Mouse (Mus musculus) neural tube, embryonic 15.5 days (tissue): ENCODE measurements around the gene Diras1. TPM values are rescaled to one million over a fixed set of nuclear protein-coding genes. Genes with fewer than 3 reads are reported as not detected.
A peak's percentile ranks its signal among the peaks of the same experiment; 100 is the strongest.

Experiments
- ATAC-seq: fragments of 200-750 bp; cut with Nextera tagmentation; 2 replicates; pipeline ENCODE4 v1.8.0; 2017; ENCODE audit warnings: mild to moderate bottlenecking, moderate TSS enrichment, moderate library complexity; ENCODE audit not compliant: low FRiP score
- H3K27ac ChIP-seq: fragments of 300-500 bp; sonication (generic); replicated peaks from 2 replicates; pipeline ENCODE4 v1.5.1; 2015; ENCODE audit warnings: mild to moderate bottlenecking, inconsistent platforms
- H3K27me3 ChIP-seq: fragments of 300-500 bp; sonication (generic); replicated peaks from 2 replicates; pipeline ENCODE4 v1.6.1; 2015; ENCODE audit warnings: inconsistent platforms
- H3K36me3 ChIP-seq: fragments of 300-500 bp; sonication (generic); 2 replicates; pipeline ENCODE4 v1.6.1; 2015; ENCODE audit warnings: inconsistent platforms
- H3K4me1 ChIP-seq: fragments of 300-500 bp; sonication (generic); 2 replicates; pipeline ENCODE4 v1.6.1; 2015; ENCODE audit warnings: inconsistent platforms
- H3K4me2 ChIP-seq: fragments of 300-500 bp; sonication (generic); 2 replicates; pipeline ENCODE4 v1.6.1; 2015; ENCODE audit warnings: inconsistent platforms, mild to moderate bottlenecking, moderate library complexity
- H3K4me3 ChIP-seq: fragments of 300-500 bp; sonication (generic); replicated peaks from 2 replicates; pipeline ENCODE4 v1.5.1; 2015; ENCODE audit warnings: mild to moderate bottlenecking, inconsistent platforms
- H3K9ac ChIP-seq: fragments of 300-500 bp; sonication (generic); replicated peaks from 2 replicates; pipeline ENCODE4 v1.6.1; 2015; ENCODE audit warnings: mild to moderate bottlenecking, inconsistent platforms
- H3K9me3 ChIP-seq: fragments of 300-500 bp; sonication (generic); replicated peaks from 2 replicates; pipeline ENCODE4 v1.6.1; 2016; ENCODE audit warnings: inconsistent platforms
- WGBS: fragments of 180-500 bp; shearing (Covaris S2); methylation state at CpG from one replicate; pipeline ENCODE4 v1.1.7; 2015; ENCODE audit warnings: mixed read lengths; 5-methylcytosine and 5-hydroxymethylcytosine counted together
- polyA plus RNA-seq: library from polyadenylated mRNA; unstranded; fragments of >200 nt; fragmentation: Nextera tagmentation; extraction: Ambion mirVana; gene quantifications from 2 replicates; pipeline ENCODE4 v1.2.1, GENCODE M21; 2015

The Diras1 gene
- polyA plus RNA-seq, 1 experiment from 2014 or later, result 69.4 TPM

GRCm38 (mm10) chr10:81026857-81027256 lies 1.4 kb upstream of the Diras1 start:
- peaks cover 37% of the 10 kb centered on the region for H3K4me1 ChIP-seq
- no peak overlapping the region for H3K27ac ChIP-seq
- no peak overlapping the region for H3K4me3 ChIP-seq
- peaks cover 22% of the 10 kb centered on the region for H3K36me3 ChIP-seq
- ATAC-seq, result no peak
- H3K27me3 ChIP-seq, result peaks cover 19% of the 10 kb centered on the region; the same call in 1 of the 2 replicates
- H3K9ac ChIP-seq, result no peak overlapping the region
- no peaks in the 10 kb centered on the region for H3K9me3 ChIP-seq
- no peak overlapping the region for H3K4me2 ChIP-seq
- 95% methylated on average over 5 of the region's 5 CpGs for WGBS

DNA sequence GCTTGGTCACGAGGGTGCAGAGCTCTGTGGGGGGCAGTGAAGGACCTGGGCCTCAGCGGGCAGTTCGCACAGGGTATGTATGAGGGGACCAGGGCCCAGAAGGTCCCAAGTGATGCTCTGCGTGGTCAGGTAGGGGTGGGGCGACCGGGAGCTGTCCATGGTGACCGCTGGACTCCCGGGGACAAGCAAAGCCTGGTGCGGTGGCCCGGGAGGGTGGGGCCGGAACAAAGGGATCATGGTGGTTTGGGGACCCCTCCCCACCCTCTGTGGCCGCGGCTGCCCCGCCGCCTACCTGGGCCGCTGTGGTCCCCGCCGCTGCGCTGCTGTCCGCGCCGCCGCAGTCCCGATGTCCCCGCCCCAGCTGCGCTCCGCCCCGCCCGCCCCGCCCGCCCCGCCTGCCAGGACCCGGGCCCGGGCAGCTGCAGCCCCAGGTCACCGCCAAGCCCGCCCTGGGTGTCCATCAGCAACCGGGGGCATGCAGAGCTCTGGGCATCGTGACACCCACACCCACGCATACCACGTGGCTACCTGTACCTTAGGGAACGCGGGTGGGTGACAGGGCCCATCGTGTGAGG lies 328 bp downstream of the Diras1 start:
- peaks cover 6% of the 10 kb centered on the region; the same call in 1 of the 2 replicates for H3K36me3 ChIP-seq
- peak; percentile 67 for ATAC-seq
- peaks cover 22% of the 10 kb centered on the region; the same call in 1 of the 2 replicates for H3K27me3 ChIP-seq
- 2% methylated on average over 20 of the region's 43 CpGs for WGBS
- no peak overlapping the region; the same call in 1 of the 2 replicates for H3K27ac ChIP-seq
- H3K4me3 ChIP-seq, result peak overlapping the region; percentile 57
- H3K9ac ChIP-seq, result peak overlapping the region; percentile 71
- no peaks in the 10 kb centered on the region for H3K9me3 ChIP-seq
- peaks cover 40% of the 10 kb centered on the region for H3K4me1 ChIP-seq
- peak overlapping the region; percentile 73 for H3K4me2 ChIP-seq

DNA sequence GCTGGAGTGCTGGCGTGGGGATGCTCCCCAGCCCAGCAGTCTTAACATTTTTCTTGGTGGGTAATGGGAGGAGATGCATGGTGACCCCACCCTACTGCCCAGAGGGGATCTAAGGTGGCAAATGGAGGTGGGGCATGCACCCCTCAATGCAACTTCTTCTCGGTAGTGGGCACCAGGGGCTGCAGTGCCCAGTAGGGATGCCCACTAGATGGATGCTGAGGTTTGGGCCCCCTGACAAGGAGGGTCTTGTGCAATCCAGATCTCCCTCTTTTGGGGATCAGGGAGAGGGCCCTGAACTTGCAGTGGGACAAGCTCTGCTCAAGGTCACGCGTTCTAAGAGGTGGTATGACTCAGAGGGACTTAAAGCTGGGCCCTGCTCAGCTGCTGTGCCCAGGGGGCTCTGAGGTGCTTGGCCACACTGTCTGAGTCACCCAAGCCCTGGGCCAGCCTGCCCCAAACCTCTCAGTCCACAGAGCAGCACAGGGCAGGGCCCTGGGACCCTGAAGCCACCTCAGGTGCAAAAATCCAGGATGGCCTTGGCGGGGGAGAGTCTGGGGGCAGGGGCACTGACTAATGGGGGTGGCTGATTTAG lies 1.0 kb downstream of the Diras1 start:
- Histone ChIP-seq H3K4me3 (peak overlapping the region; percentile 57), H3K36me3 (no peaks in the 10 kb centered on the region), H3K27ac (no peak overlapping the region), H3K9ac (peak overlapping the region; percentile 71), H3K27me3 (peaks cover 22% of the 10 kb centered on the region; the same call in 1 of the 2 replicates), H3K9me3 (no peaks in the 10 kb centered on the region), H3K4me1 (peaks cover 39% of the 10 kb centered on the region), H3K4me2 (peak overlapping the region; percentile 73)
- 80% methylated on average over 5 of the region's 5 CpGs for WGBS
- ATAC-seq, result peak; percentile 19; the same call in 1 of the 2 replicates

DNA sequence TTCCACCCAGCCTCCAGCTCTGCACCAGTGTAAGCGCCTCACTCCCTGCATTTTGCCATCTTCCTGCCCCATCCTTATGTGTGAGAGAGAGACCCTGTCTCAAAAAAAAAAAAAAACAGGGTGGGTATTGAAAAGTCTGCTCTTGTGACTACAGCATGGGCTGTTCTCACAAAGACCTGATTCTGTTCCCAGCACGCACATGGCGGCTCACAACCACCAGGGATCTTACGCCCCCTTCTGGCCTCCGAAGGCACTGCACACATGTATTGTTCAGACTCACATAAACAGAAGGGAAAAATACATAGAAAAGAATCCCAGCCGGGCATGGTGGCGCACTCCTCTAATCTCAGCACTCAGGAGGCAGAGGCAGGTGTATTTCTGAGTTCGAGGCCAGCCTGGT lies 2.7 kb downstream of the Diras1 start:
- H3K9ac ChIP-seq, result no peak overlapping the region
- WGBS, result 67% methylated on average over 8 of the region's 8 CpGs
- no peaks in the 10 kb centered on the region for H3K9me3 ChIP-seq
- peaks cover 22% of the 10 kb centered on the region; the same call in 1 of the 2 replicates for H3K27me3 ChIP-seq
- H3K4me3 ChIP-seq, result no peak overlapping the region
- no peak for ATAC-seq
- H3K36me3 ChIP-seq, result no peaks in the 10 kb centered on the region
- no peak overlapping the region for H3K27ac ChIP-seq
- H3K4me1 ChIP-seq, result peaks cover 35% of the 10 kb centered on the region
- H3K4me2 ChIP-seq, result peak overlapping the region; percentile 36; the same call in 1 of the 2 replicates

- H3K9ac ChIP-seq, result no peak overlapping the region
- H3K4me2 ChIP-seq, result peak overlapping the region; percentile 36
- WGBS, result 9% methylated on average over 23 of the region's 26 CpGs
- peaks cover 35% of the 10 kb centered on the region for H3K4me1 ChIP-seq
- ATAC-seq, result no peak
- H3K9me3 ChIP-seq, result no peaks in the 10 kb centered on the region
- peaks cover 22% of the 10 kb centered on the region; the same call in 1 of the 2 replicates for H3K27me3 ChIP-seq
- H3K36me3 ChIP-seq, result no peaks in the 10 kb centered on the region
- 0 out of 2 replicates have a peak overlapping the region, but pooled peaks have one; percentile 2 for H3K4me3 ChIP-seq
- no peak overlapping the region for H3K27ac ChIP-seq
Observed at GRCm38 (mm10) chr10:81021547-81022110, 3.8 kb downstream of the Diras1 start.

- Histone ChIP-seq H3K9me3 (no peaks in the 10 kb centered on the region), H3K4me2 (no peak overlapping the region), H3K9ac (no peak overlapping the region), H3K4me1 (peaks cover 34% of the 10 kb centered on the region), H3K4me3 (no peak overlapping the region), H3K36me3 (no peaks in the 10 kb centered on the region), H3K27me3 (peaks cover 22% of the 10 kb centered on the region; the same call in 1 of the 2 replicates), H3K27ac (no peak overlapping the region)
- WGBS, result 61% methylated on average over 2 of the region's 2 CpGs
- no peak for ATAC-seq
Observed at GRCm38 (mm10) chr10:81020207-81020606, 5.3 kb downstream of the Diras1 start.

DNA sequence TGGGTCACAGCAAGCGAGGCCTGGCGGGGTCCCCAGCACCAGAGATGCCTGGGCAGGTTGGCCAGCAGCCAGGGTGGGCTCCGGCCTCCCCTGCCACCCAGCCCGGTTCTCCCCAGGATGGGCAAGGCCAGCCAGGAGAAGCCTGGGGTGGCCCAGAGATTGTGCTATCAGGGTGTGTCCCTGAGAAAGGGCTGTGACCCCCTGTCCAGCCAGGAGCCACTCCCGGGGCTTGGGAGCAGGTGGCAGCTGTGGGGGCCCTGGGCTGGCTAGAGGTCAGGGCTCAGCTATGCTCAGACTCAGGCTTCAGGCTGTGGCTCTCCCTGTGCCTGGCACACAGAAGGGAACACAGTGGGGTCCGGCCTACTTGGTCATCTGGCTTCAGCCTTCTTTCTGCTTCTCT lies 5.8 kb downstream of the Diras1 start:
- 81% methylated on average over 6 of the region's 6 CpGs for WGBS

GRCm38 (mm10) chr10:81018326-81018725 lies 7.1 kb downstream of the Diras1 start:
- Histone ChIP-seq H3K27me3 (0 out of 2 replicates have a peak, but pooled peaks cover 9% of the 10 kb centered on the region), H3K4me3 (no peak overlapping the region), H3K4me2 (no peak overlapping the region), H3K27ac (no peak overlapping the region), H3K4me1 (peaks cover 28% of the 10 kb centered on the region), H3K36me3 (no peaks in the 10 kb centered on the region), H3K9me3 (no peaks in the 10 kb centered on the region), H3K9ac (no peak overlapping the region)
- ATAC-seq, result no peak
- WGBS, result 38% methylated on average over 10 of the region's 10 CpGs

More for the DNA sequence above, 5.8 kb downstream of the Diras1 start:
- no peak overlapping the region for H3K9ac ChIP-seq
- peaks cover 20% of the 10 kb centered on the region; the same call in 1 of the 2 replicates for H3K27me3 ChIP-seq
- H3K4me2 ChIP-seq, result no peak overlapping the region
- no peak overlapping the region for H3K4me3 ChIP-seq
- no peak for ATAC-seq
- H3K27ac ChIP-seq, result no peak overlapping the region
- H3K4me1 ChIP-seq, result peaks cover 34% of the 10 kb centered on the region
- H3K36me3 ChIP-seq, result no peaks in the 10 kb centered on the region
- no peaks in the 10 kb centered on the region for H3K9me3 ChIP-seq

- no peak for ATAC-seq
- H3K4me1 ChIP-seq, result peaks cover 16% of the 10 kb centered on the region
- no peak overlapping the region for H3K4me3 ChIP-seq
- H3K36me3 ChIP-seq, result no peaks in the 10 kb centered on the region
- no peak overlapping the region for H3K9ac ChIP-seq
- H3K27ac ChIP-seq, result no peak overlapping the region
- 0 out of 2 replicates have a peak, but pooled peaks cover 3% of the 10 kb centered on the region for H3K27me3 ChIP-seq
- H3K9me3 ChIP-seq, result no peaks in the 10 kb centered on the region
- H3K4me2 ChIP-seq, result no peak overlapping the region
- WGBS, result 9% methylated on average over 7 of the region's 7 CpGs
Observed at GRCm38 (mm10) chr10:81016645-81017044, 8.8 kb downstream of the Diras1 start.

DNA sequence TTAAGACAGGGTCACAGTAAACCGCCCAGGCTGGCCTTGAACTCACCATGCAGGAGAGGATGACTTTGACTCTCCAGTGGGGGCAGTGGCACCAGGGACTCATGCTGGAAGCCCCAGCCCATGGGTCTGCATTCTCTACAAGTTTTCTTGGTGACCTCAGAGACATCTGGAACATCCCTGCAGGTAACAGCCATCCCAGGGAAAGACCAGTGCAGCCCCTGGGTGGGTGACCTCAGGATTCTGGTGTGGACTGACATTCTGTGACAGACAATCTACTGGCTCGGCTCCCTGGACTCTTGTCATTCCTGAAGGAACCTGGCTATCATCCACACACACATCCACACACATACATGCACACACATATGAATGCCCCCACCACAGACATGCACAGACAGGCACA lies 9.8 kb downstream of the Diras1 start:
- Histone ChIP-seq H3K4me1 (peaks cover 18% of the 10 kb centered on the region), H3K27me3 (no peaks in the 10 kb centered on the region), H3K36me3 (no peaks in the 10 kb centered on the region), H3K4me2 (peak overlapping the region; percentile 78), H3K9ac (no peak overlapping the region), H3K4me3 (no peak overlapping the region), H3K9me3 (no peaks in the 10 kb centered on the region), H3K27ac (no peak overlapping the region)
- 85% methylated on average over 2 of the region's 2 CpGs for WGBS
- ATAC-seq, result no peak

DNA sequence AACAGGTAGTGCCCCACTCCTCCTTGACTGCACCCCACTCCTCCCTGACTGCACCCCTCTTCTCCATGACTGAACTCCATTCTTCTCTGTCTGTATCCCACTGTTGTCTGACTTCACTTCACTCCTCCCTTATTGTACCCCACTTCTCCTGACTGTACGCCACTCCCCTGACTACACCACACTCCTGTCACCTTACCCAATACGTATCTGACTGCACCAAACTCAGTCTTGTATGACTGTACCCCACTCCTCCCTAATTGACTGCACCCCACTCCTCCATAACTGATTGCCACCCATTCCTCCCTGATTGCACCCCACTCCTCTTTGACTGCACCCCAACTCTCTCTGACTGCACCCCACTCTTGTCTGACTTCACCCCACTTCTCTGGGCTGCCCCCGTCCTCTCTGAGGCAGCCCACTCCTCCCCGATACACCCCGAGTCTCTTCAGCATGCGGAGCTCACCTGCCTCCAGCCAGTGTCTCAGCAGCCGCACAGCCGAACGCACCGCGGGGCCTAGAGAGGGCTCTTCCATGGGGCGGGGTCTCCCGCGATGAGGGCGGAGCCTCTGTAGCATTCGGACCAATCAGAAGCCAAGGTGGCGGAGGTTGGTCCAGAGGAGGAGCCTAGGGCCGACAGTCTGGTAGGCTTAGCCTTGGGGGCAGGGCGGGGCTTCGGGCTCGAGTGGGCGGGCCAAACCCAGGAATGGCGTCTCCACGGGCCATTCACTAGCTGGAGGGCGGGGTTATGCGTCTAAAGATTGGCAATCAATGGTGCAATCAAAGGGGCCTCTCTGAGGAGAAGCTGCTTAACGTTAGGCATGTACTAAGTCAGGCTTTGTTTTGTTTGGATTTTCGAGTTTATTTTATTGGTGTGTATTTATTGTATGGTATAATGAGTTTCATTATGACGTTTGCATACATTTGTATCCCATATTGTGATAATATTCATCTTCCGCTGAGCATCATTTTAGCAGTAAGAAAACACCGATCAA lies 10.8 kb downstream of the Diras1 start, which contains the start of gene Gng7:
Gene Gng7, minus strand, starts transcription at position 553 of the 992 bp plus-strand sequence.
- Histone ChIP-seq H3K27ac (peak within 1 kb of the TSS; percentile 58; the same call in 1 of the 2 replicates), H3K36me3 (no peaks in the 10 kb centered on the region), H3K4me2 (peak within 1 kb of the TSS; percentile 78), H3K9ac (peak within 1 kb of the TSS; percentile 51), H3K27me3 (no peaks in the 10 kb centered on the region), H3K4me1 (peaks cover 18% of the 10 kb centered on the region), H3K4me3 (peak within 1 kb of the TSS; percentile 46), H3K9me3 (no peaks in the 10 kb centered on the region)
- peak; percentile 98 for ATAC-seq
- WGBS, result 8% methylated on average over 31 of the region's 31 CpGs
